Mouse (Mus musculus) E14TG2a.4 (cell line): Measurements from ENCODE around the gene Nell1.

Experiments
- CTCF ChIP-seq: conservative IDR thresholded peaks from 2 replicates; pipeline ENCODE4 v1.5.1; 2014; ENCODE audit warnings: low read length
- POU5F1 ChIP-seq: IDR thresholded peaks from 2 replicates; pipeline ENCODE4 v1.6.1; 2014; ENCODE audit warnings: low read length, borderline replicate concordance

GRCm38 (mm10) chr7:50253166-50253565, 278.5 kb downstream of the Nell1 start:
- no peak for TF ChIP-seq CTCF
- no peak for TF ChIP-seq POU5F1
